Mouse (Mus musculus) G1E (cell line): ENCODE results near the gene R3hcc1l. TPM values are rescaled to one million over a fixed set of nuclear protein-coding genes. Genes with fewer than 3 reads are reported as not detected.

Experiments used
- ATAC-seq: 2 replicates; pipeline ENCODE4 v1.8.0; 2016; ENCODE audit warnings: mild to moderate bottlenecking; ENCODE audit not compliant: insufficient number of reproducible peaks, poor library complexity, low FRiP score, severe bottlenecking; ENCODE audit errors: extremely low read depth
- DNase-seq: peaks from one replicate; pipeline ENCODE4 v3.0.0; 2012; ENCODE audit warnings: low spot score
- H3K27me3 ChIP-seq: 2 replicates; pipeline ENCODE4 v1.6.1; 2012; ENCODE audit warnings: mild to moderate bottlenecking, low read length, inconsistent platforms; ENCODE audit not compliant: insufficient read depth
- H3K36me3 ChIP-seq: replicated peaks from 2 replicates; pipeline ENCODE3; 2012; ENCODE audit warnings: mild to moderate bottlenecking, inconsistent platforms
- H3K4me1 ChIP-seq: 2 replicates; pipeline ENCODE4 v1.6.1; 2012; ENCODE audit warnings: low read depth, low read length, inconsistent platforms, mixed read lengths; ENCODE audit not compliant: insufficient read depth
- H3K4me3 ChIP-seq: 2 replicates; pipeline ENCODE4 v1.5.1; 2012; ENCODE audit warnings: low read depth, mild to moderate bottlenecking, inconsistent platforms, low read length, moderate library complexity, mixed read lengths
- H3K9me3 ChIP-seq: replicated peaks from 2 replicates; pipeline ENCODE4 v1.6.1; 2012; ENCODE audit warnings: inconsistent platforms
- CTCF ChIP-seq: IDR thresholded peaks from 2 replicates; pipeline ENCODE4 v1.5.1; 2012; ENCODE audit warnings: low read depth, low read length, inconsistent platforms, mixed read lengths
- GATA1 ChIP-seq: IDR thresholded peaks from 2 replicates; pipeline ENCODE4 v1.6.1; 2012; ENCODE audit warnings: borderline replicate concordance, low read length, inconsistent platforms, mixed read lengths
- GATA2 ChIP-seq: IDR thresholded peaks from 2 replicates; pipeline ENCODE4 v1.6.1; 2012; ENCODE audit warnings: low read depth, low read length, inconsistent platforms, borderline replicate concordance
- POLR2AphosphoS5 ChIP-seq: IDR thresholded peaks from 2 replicates; pipeline ENCODE4 v1.6.1; 2012; ENCODE audit warnings: low read depth, low read length, inconsistent platforms; ENCODE audit not compliant: insufficient replicate concordance
- TAL1 ChIP-seq: conservative IDR thresholded peaks from 2 replicates; pipeline ENCODE4 v1.6.1; 2012; ENCODE audit warnings: low read depth, low read length, inconsistent platforms, mixed read lengths
- polyA plus RNA-seq: library from polyadenylated mRNA; stranded (reverse); fragments of >175 nt; gene quantifications from 2 replicates; pipeline ENCODE4 v1.2.3, GENCODE M21; 2012
- total RNA-seq, 2 experiments: library from RNA; stranded (forward) in 1 of 2; stranded (reverse) in 1 of 2; fragments of 200-1000 nt in 1 of 2; fragments of >200 nt in 1 of 2; fragmentation: Nextera tagmentation in 1 of 2; gene quantifications; 2 replicates each; pipeline ENCODE4 v1.2.3; 2014 to 2017

R3hcc1l gene
- total and polyA plus RNA-seq, 3 experiments = 1.3 to 46.5 (median 32.3) TPM

GRCm38 (mm10) chr19:42599891-42600290 is 81.3 kb downstream of the R3hcc1l start:
- ATAC-seq = no peak
- no peak for DNase-seq
- no peak for TF ChIP-seq POLR2AphosphoS5
- TF ChIP-seq TAL1 = no peak
- no peak for TF ChIP-seq CTCF
- no peak for TF ChIP-seq GATA2
- TF ChIP-seq GATA1 = no peak
- Histone ChIP-seq H3K9me3 (no peaks in the 10 kb centered on the region), H3K4me1 (peaks cover 2% of the 10 kb centered on the region; the same call in 1 of the 2 replicates), H3K27me3 (peaks cover 26% of the 10 kb centered on the region), H3K36me3 (peaks cover 22% of the 10 kb centered on the region), H3K4me3 (no peak overlapping the region)

- no peak for ATAC-seq
- no peak for DNase-seq
- H3K4me1 ChIP-seq = peaks cover 2% of the 10 kb centered on the region; the same call in 1 of the 2 replicates
- H3K36me3 ChIP-seq = peaks cover 15% of the 10 kb centered on the region
- no peak for TF ChIP-seq GATA1
- no peak for TF ChIP-seq TAL1
- no peak for TF ChIP-seq POLR2AphosphoS5
- no peak for TF ChIP-seq GATA2
- no peak for TF ChIP-seq CTCF
- no peak overlapping the region for H3K4me3 ChIP-seq
- H3K27me3 ChIP-seq = peaks cover 30% of the 10 kb centered on the region
- H3K9me3 ChIP-seq = no peaks in the 10 kb centered on the region
Measured at GRCm38 (mm10) chr19:42600591-42600990, 82.0 kb downstream of the R3hcc1l start.

GRCm38 (mm10) chr19:42601445-42601844 is 82.9 kb downstream of the R3hcc1l start:
- no peak for ATAC-seq
- TF ChIP-seq CTCF = no peak
- TF ChIP-seq GATA2 = no peak
- no peak for TF ChIP-seq TAL1
- no peak for TF ChIP-seq POLR2AphosphoS5
- TF ChIP-seq GATA1 = no peak
- peaks cover 33% of the 10 kb centered on the region for H3K27me3 ChIP-seq

GRCm38 (mm10) chr19:42602041-42602440 is 83.5 kb downstream of the R3hcc1l start:
- TF ChIP-seq TAL1 (no peak), GATA2 (no peak)
- peaks cover 37% of the 10 kb centered on the region for H3K27me3 ChIP-seq
- no peaks in the 10 kb centered on the region for H3K9me3 ChIP-seq
- no peak for DNase-seq
- ATAC-seq = no peak
- H3K4me1 ChIP-seq = peaks cover 2% of the 10 kb centered on the region; the same call in 1 of the 2 replicates
- peaks cover 7% of the 10 kb centered on the region for H3K36me3 ChIP-seq
- no peak overlapping the region for H3K4me3 ChIP-seq

More at GRCm38 (mm10) chr19:42601445-42601844, 82.9 kb downstream of the R3hcc1l start:
- H3K4me1 ChIP-seq = peaks cover 2% of the 10 kb centered on the region; the same call in 1 of the 2 replicates
- DNase-seq = no peak
- H3K4me3 ChIP-seq = no peak overlapping the region
- H3K9me3 ChIP-seq = no peaks in the 10 kb centered on the region
- H3K36me3 ChIP-seq = peaks cover 8% of the 10 kb centered on the region

GRCm38 (mm10) chr19:42602576-42602975 is 84.0 kb downstream of the R3hcc1l start:
- no peak overlapping the region for H3K4me3 ChIP-seq
- TF ChIP-seq POLR2AphosphoS5 = no peak
- TF ChIP-seq GATA2 = no peak
- no peak for TF ChIP-seq GATA1
- TF ChIP-seq CTCF = no peak
- no peak for TF ChIP-seq TAL1
- H3K27me3 ChIP-seq = peaks cover 41% of the 10 kb centered on the region
- peaks cover 2% of the 10 kb centered on the region; the same call in 1 of the 2 replicates for H3K4me1 ChIP-seq
- ATAC-seq (no peak), DNase-seq (no peak)
- H3K36me3 ChIP-seq = peaks cover 3% of the 10 kb centered on the region
- no peaks in the 10 kb centered on the region for H3K9me3 ChIP-seq

- ATAC-seq (no peak), DNase-seq (no peak)
- TF ChIP-seq GATA1 (no peak), TAL1 (no peak), CTCF (no peak), POLR2AphosphoS5 (no peak), GATA2 (no peak)
- no peaks in the 10 kb centered on the region for H3K9me3 ChIP-seq
- no peak overlapping the region for H3K4me3 ChIP-seq
- no peaks in the 10 kb centered on the region for H3K36me3 ChIP-seq
- no peaks in the 10 kb centered on the region for H3K4me1 ChIP-seq
- H3K27me3 ChIP-seq = peaks cover 68% of the 10 kb centered on the region
Measured at GRCm38 (mm10) chr19:42608082-42608481, 89.5 kb downstream of the R3hcc1l start.
